Mouse (Mus musculus): ENCODE data around the gene Sfrp5.

The Sfrp5 gene

GRCm38 (mm10) chr19:42197066-42197465, 5.0 kb downstream of the Sfrp5 start:
- DNase-seq = no peak

GRCm38 (mm10) chr19:42196378-42196777, 5.7 kb downstream of the Sfrp5 start:
- no peak for DNase-seq

GRCm38 (mm10) chr19:42193311-42193710, 8.7 kb downstream of the Sfrp5 start:
- no peak for DNase-seq

GRCm38 (mm10) chr19:42190494-42190893, 11.6 kb downstream of the Sfrp5 start:
- DNase-seq = peak; percentile 64

- no peak for DNase-seq
Measured at GRCm38 (mm10) chr19:42189735-42190134, 12.3 kb downstream of the Sfrp5 start.

- DNase-seq = peak; percentile 46
Measured at GRCm38 (mm10) chr19:42182673-42183072, 19.4 kb downstream of the Sfrp5 start.

- DNase-seq = no peak
Measured at GRCm38 (mm10) chr19:42179356-42179755, 22.7 kb downstream of the Sfrp5 start.

- DNase-seq = no peak
Measured at GRCm38 (mm10) chr19:42177461-42177860, 24.6 kb downstream of the Sfrp5 start.

GRCm38 (mm10) chr19:42176841-42177240, 25.2 kb downstream of the Sfrp5 start:
- DNase-seq = no peak

GRCm38 (mm10) chr19:42170025-42170969, 31.8 kb downstream of the Sfrp5 start:
- DNase-seq = peak; percentile 88

GRCm38 (mm10) chr19:42169322-42169975, 32.6 kb downstream of the Sfrp5 start:
- DNase-seq = no peak

- no peak for DNase-seq
Measured at GRCm38 (mm10) chr19:42167489-42167888, 34.6 kb downstream of the Sfrp5 start.

GRCm38 (mm10) chr19:42166766-42167165, 35.3 kb downstream of the Sfrp5 start:
- DNase-seq = no peak

GRCm38 (mm10) chr19:42166130-42166529, 35.9 kb downstream of the Sfrp5 start:
- DNase-seq = peak; percentile 96

GRCm38 (mm10) chr19:42164188-42164587, 37.9 kb downstream of the Sfrp5 start:
- DNase-seq = no peak

- no peak for DNase-seq
Measured at GRCm38 (mm10) chr19:42163764-42164163, 38.3 kb downstream of the Sfrp5 start, which contains the start of gene Zfyve27. Gene Zfyve27, plus strand, starts transcription at chr19:42163951.

GRCm38 (mm10) chr19:42158246-42159017, 43.6 kb downstream of the Sfrp5 start:
- no peak for DNase-seq

- no peak for DNase-seq
Measured at GRCm38 (mm10) chr19:42157493-42158237, 44.4 kb downstream of the Sfrp5 start.

- peak; percentile 81 for DNase-seq
Measured at GRCm38 (mm10) chr19:42151990-42152389, 50.1 kb downstream of the Sfrp5 start.

GRCm38 (mm10) chr19:42148569-42148860, 53.5 kb downstream of the Sfrp5 start:
- no peak for DNase-seq

All from right cerebral cortex, postnatal 4 days (tissue).